Mouse (Mus musculus) bone marrow, adult 2 months (tissue): ENCODE measurements around the gene Atf5.

Source experiments
- CTCF ChIP-seq: fragments of 200-500 bp; IDR thresholded peaks from 2 replicates; pipeline ENCODE4 v1.5.1; 2011; ENCODE audit warnings: low read length, control low read depth; ENCODE audit not compliant: control insufficient read depth, insufficient read depth
- POLR2A ChIP-seq: fragments of 200-500 bp; IDR thresholded peaks from 2 replicates; pipeline ENCODE4 v1.6.1; 2011; ENCODE audit warnings: low read depth, mild to moderate bottlenecking, control low read depth, low read length, borderline replicate concordance; ENCODE audit not compliant: control insufficient read depth

- TF ChIP-seq CTCF (no peak), POLR2A (no peak)
Measured at GRCm38 (mm10) chr7:44851625-44852234, 35.3 kb upstream of the Atf5 start.
